Mouse (Mus musculus) bone marrow, adult 2 months (tissue): ENCODE data around the gene Gm20489. TPM values are rescaled to one million over a fixed set of nuclear protein-coding genes. Genes with fewer than 3 reads are reported as not detected.

Experiments
- H3K27ac ChIP-seq: fragments of 200-500 bp; 2 replicates; pipeline ENCODE4 v1.5.1; 2012; ENCODE audit warnings: low read depth, mild to moderate bottlenecking, control low read depth, inconsistent platforms, low read length; ENCODE audit not compliant: control insufficient read depth, poor library complexity, insufficient read depth
- H3K4me1 ChIP-seq: fragments of 200-500 bp; 2 replicates; pipeline ENCODE4 v1.6.1; 2011; ENCODE audit warnings: low read length; ENCODE audit not compliant: control insufficient read depth, insufficient read depth
- H3K4me3 ChIP-seq: fragments of 200-500 bp; replicated peaks from 2 replicates; pipeline ENCODE3; 2011; ENCODE audit warnings: mild to moderate bottlenecking, low read depth, low read length, control low read depth; ENCODE audit not compliant: control insufficient read depth
- CTCF ChIP-seq: fragments of 200-500 bp; IDR thresholded peaks from 2 replicates; pipeline ENCODE4 v1.5.1; 2011; ENCODE audit warnings: low read length, control low read depth; ENCODE audit not compliant: control insufficient read depth, insufficient read depth
- POLR2A ChIP-seq: fragments of 200-500 bp; IDR thresholded peaks from 2 replicates; pipeline ENCODE4 v1.6.1; 2011; ENCODE audit warnings: low read depth, mild to moderate bottlenecking, control low read depth, low read length, borderline replicate concordance; ENCODE audit not compliant: control insufficient read depth
- WGBS: fragments of 180-500 bp; shearing (Covaris S2); methylation state at CpG from one replicate; pipeline ENCODE4 v1.1.7; 2018; 5-methylcytosine and 5-hydroxymethylcytosine counted together
- polyA plus RNA-seq: library from polyadenylated mRNA; stranded (reverse); fragments of >200 nt; gene quantifications from 2 replicates; pipeline ENCODE4 v1.2.4, GENCODE M21; 2011; ENCODE audit warnings: low replicate concordance; ENCODE audit not compliant: missing spikeins, insufficient read depth, insufficient read length

The Gm20489 gene
- polyA plus RNA-seq, 1 experiment = not detected

- no peak for TF ChIP-seq POLR2A
- no peak for TF ChIP-seq CTCF
- WGBS = 65% methylated on average over 10 of the region's 10 CpGs
- H3K27ac ChIP-seq = peak overlapping the region; percentile 32
- H3K4me1 ChIP-seq = no peaks in the 10 kb centered on the region; the same call in 1 of the 2 replicates
- peak overlapping the region; percentile 32 for H3K4me3 ChIP-seq
Measured at GRCm38 (mm10) chrX:101290111-101290510, 21.3 kb upstream of the Gm20489 start.

GRCm38 (mm10) chrX:101289037-101289436 lies 20.2 kb upstream of the Gm20489 start:
- H3K4me1 ChIP-seq = no peaks in the 10 kb centered on the region; the same call in 1 of the 2 replicates
- no peak overlapping the region for H3K27ac ChIP-seq
- 87% methylated on average over 7 of the region's 7 CpGs for WGBS
- TF ChIP-seq CTCF = no peak
- no peak for TF ChIP-seq POLR2A
- H3K4me3 ChIP-seq = no peak overlapping the region

GRCm38 (mm10) chrX:101288432-101288831 lies 19.6 kb upstream of the Gm20489 start:
- Histone ChIP-seq H3K27ac (peak overlapping the region; percentile 65), H3K4me3 (no peak overlapping the region), H3K4me1 (no peaks in the 10 kb centered on the region; the same call in 1 of the 2 replicates)
- no peak for TF ChIP-seq CTCF
- no peak for TF ChIP-seq POLR2A
- WGBS = 83% methylated on average over 6 of the region's 6 CpGs

- H3K27ac ChIP-seq = peak overlapping the region; percentile 65; the same call in 1 of the 2 replicates
- H3K4me1 ChIP-seq = no peaks in the 10 kb centered on the region; the same call in 1 of the 2 replicates
- H3K4me3 ChIP-seq = no peak overlapping the region
- 60% methylated on average over 3 of the region's 3 CpGs for WGBS
- TF ChIP-seq CTCF (no peak), POLR2A (no peak)
Measured at GRCm38 (mm10) chrX:101287543-101287942, 18.7 kb upstream of the Gm20489 start.

- Histone ChIP-seq H3K4me1 (no peaks in the 10 kb centered on the region; the same call in 1 of the 2 replicates), H3K27ac (no peak overlapping the region), H3K4me3 (no peak overlapping the region)
- TF ChIP-seq POLR2A = no peak
- no peak for TF ChIP-seq CTCF
- 87% methylated on average over 14 of the region's 14 CpGs for WGBS
Measured at GRCm38 (mm10) chrX:101285953-101286670, 17.3 kb upstream of the Gm20489 start.

- Histone ChIP-seq H3K4me1 (no peaks in the 10 kb centered on the region; the same call in 1 of the 2 replicates), H3K27ac (no peak overlapping the region), H3K4me3 (no peak overlapping the region)
- WGBS = 28% methylated on average over 6 of the region's 6 CpGs
- TF ChIP-seq CTCF (peak; percentile 78), POLR2A (no peak)
Measured at GRCm38 (mm10) chrX:101285534-101285933, 16.7 kb upstream of the Gm20489 start.

GRCm38 (mm10) chrX:101282813-101283212 lies 14.0 kb upstream of the Gm20489 start:
- 81% methylated on average over 6 of the region's 6 CpGs for WGBS
- Histone ChIP-seq H3K4me1 (no peaks in the 10 kb centered on the region), H3K27ac (no peak overlapping the region), H3K4me3 (no peak overlapping the region)
- no peak for TF ChIP-seq CTCF
- no peak for TF ChIP-seq POLR2A

GRCm38 (mm10) chrX:101273875-101274738 lies 5.3 kb upstream of the Gm20489 start, which contains the start of gene Med12:
Gene Med12, plus strand, starts transcription at chrX:101274030.
- TF ChIP-seq CTCF (no peak), POLR2A (peak; percentile 59; the same call in 1 of the 2 replicates)
- H3K4me1 ChIP-seq = no peaks in the 10 kb centered on the region; the same call in 1 of the 2 replicates
- peak within 1 kb of the TSS; percentile 90 for H3K4me3 ChIP-seq
- 10% methylated on average over 54 of the region's 54 CpGs for WGBS
- H3K27ac ChIP-seq = peak within 1 kb of the TSS; percentile 89
